Mouse (Mus musculus) small intestine, adult 2 months (tissue): ENCODE measurements around the gene Pak6. TPM values are rescaled to one million over a fixed set of nuclear protein-coding genes. Genes with fewer than 3 reads are reported as not detected.
A peak's percentile ranks its signal among the peaks of the same experiment; 100 is the strongest.
"Not testable (repeated sequence)": the region's sequence is repeated elsewhere in the genome, so short reads cannot be mapped to it uniquely, and the experiment has no call there.

Experiments used
- H3K27ac ChIP-seq: fragments of 200-500 bp; 2 replicates; pipeline ENCODE4 v1.5.1; 2012; ENCODE audit warnings: low read depth, low read length, control low read depth, inconsistent platforms; ENCODE audit not compliant: insufficient read depth
- H3K27me3 ChIP-seq: fragments of 200-500 bp; 2 replicates; pipeline ENCODE4 v1.6.1; 2012; ENCODE audit warnings: mild to moderate bottlenecking, moderate library complexity, low read length, inconsistent platforms; ENCODE audit not compliant: control insufficient read depth, insufficient read depth
- H3K36me3 ChIP-seq: fragments of 200-500 bp; 2 replicates; pipeline ENCODE4 v1.6.1; 2012; ENCODE audit warnings: mild to moderate bottlenecking, low read length, control low read depth, inconsistent platforms; ENCODE audit not compliant: control insufficient read depth, insufficient read depth
- H3K4me1 ChIP-seq: fragments of 200-500 bp; 2 replicates; pipeline ENCODE4 v1.6.1; 2012; ENCODE audit warnings: low read length, inconsistent platforms, mixed read lengths; ENCODE audit not compliant: control insufficient read depth, insufficient read depth, insufficient read length
- H3K4me3 ChIP-seq: fragments of 200-500 bp; 2 replicates; pipeline ENCODE4 v1.5.1; 2012; ENCODE audit warnings: low read depth, mild to moderate bottlenecking, control low read depth, inconsistent platforms, low read length, moderate library complexity
- CTCF ChIP-seq: fragments of 200-500 bp; IDR thresholded peaks from 2 replicates; pipeline ENCODE4 v1.5.1; 2012; ENCODE audit warnings: low read depth, mild to moderate bottlenecking, control low read depth, inconsistent platforms, low read length, moderate library complexity, mixed read lengths; ENCODE audit not compliant: insufficient replicate concordance, insufficient read length; ENCODE audit errors: extremely low read depth
- POLR2A ChIP-seq: fragments of 200-500 bp; IDR thresholded peaks from 2 replicates; pipeline ENCODE4 v1.6.1; 2012; ENCODE audit warnings: low read depth, mild to moderate bottlenecking, control low read depth, inconsistent platforms, low read length, moderate library complexity
- WGBS: fragments of 180-500 bp; shearing (Covaris S2); methylation state at CpG from one replicate; pipeline ENCODE4 v1.1.7; 2018; 5-methylcytosine and 5-hydroxymethylcytosine counted together
- polyA plus RNA-seq: library from polyadenylated mRNA; depleted of rRNA; stranded (reverse); fragments of >200 nt; gene quantifications from 2 replicates; pipeline ENCODE4 v1.2.3, GENCODE M21; 2012

The Pak6 gene
- polyA plus RNA-seq, 1 experiment: 2.0 TPM

DNA sequence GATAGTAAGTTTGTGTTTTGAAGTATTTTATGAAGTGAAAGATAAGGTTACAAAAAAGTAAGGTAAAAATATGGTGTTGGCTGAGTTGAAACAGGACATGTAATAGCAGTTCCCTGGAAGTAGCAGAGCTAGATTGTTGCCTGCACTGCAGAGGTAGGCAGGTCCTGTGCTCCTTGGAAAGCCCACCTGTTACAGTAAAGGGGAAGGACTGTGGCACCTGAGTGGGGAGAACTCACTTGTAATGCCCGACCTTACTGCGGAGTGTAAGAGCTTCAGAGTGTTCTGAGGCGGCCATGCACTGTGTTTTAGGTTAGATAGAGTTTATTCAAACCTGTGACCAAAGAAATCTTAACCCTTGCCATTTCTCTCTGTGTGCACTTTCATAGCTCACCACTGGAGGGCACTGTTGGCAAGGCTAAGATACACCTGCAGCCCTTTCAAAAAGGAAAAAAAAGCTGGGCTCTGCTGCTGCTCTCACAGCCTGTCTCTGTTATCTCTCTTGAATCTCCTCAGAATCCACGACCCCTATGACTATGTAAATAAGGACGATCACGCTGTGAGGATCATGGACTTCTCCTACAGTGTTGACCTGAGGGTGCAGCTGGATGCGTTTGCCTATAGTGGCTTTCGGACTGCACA is 25.1 kb upstream of the Pak6 start:
- no peaks in the 10 kb centered on the region for H3K4me1 ChIP-seq
- no peak overlapping the region for H3K4me3 ChIP-seq
- H3K27me3 ChIP-seq: no peaks in the 10 kb centered on the region
- peaks cover 16% of the 10 kb centered on the region for H3K36me3 ChIP-seq
- no peak overlapping the region for H3K27ac ChIP-seq
- 34% methylated on average over 8 of the region's 8 CpGs for WGBS
- TF ChIP-seq POLR2A (no peak), CTCF (peak; percentile 67; the same call in 1 of the 2 replicates)

DNA sequence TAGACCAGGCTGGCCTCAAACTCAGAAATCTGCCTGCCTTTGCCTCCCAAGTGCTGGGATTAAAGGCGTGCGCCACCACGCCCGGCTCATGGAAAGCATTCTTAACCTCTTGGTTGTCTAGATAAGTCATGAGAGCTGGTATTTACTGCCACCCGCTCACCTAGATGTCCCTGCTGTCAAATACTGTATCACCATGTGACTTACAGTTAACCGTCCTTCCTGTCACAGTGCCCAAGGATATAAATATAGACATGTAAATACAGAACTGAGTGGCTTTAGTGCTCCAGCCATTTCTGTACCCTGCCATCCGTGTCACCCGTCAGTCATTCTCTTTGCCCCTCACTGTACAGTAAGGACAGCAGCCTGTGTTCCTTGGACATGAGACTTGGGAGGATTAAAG is 24.4 kb upstream of the Pak6 start:
- Histone ChIP-seq H3K4me3 (no peak overlapping the region), H3K4me1 (no peaks in the 10 kb centered on the region), H3K27ac (no peak overlapping the region), H3K36me3 (peaks cover 16% of the 10 kb centered on the region), H3K27me3 (no peaks in the 10 kb centered on the region)
- 89% methylated on average over 8 of the region's 8 CpGs for WGBS
- TF ChIP-seq CTCF (no peak), POLR2A (no peak)

DNA sequence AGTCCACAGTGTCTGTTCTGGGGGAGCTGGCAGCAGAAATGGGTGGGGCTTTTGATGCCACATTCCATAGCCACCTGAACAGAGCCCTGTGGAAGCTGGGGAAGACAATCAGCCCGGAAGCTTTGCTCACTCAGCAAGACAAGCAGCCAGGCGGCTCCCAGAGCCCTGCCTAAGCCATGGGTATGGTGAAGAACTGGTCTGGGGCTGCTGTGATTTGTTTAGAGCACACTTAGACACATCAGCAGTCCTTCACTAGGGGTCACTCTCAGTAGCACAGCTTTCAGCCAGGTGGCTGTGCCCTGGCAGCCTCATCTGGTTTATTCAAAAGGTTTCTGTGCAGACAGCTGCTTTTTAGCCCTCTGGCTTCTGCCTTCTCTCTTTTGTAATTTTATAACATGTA is 22.0 kb upstream of the Pak6 start:
- no peak overlapping the region for H3K27ac ChIP-seq
- peaks cover 9% of the 10 kb centered on the region for H3K36me3 ChIP-seq
- no peaks in the 10 kb centered on the region for H3K4me1 ChIP-seq
- WGBS: 80% methylated on average over 2 of the region's 2 CpGs
- H3K27me3 ChIP-seq: no peaks in the 10 kb centered on the region
- TF ChIP-seq CTCF: no peak
- TF ChIP-seq POLR2A: no peak
- H3K4me3 ChIP-seq: no peak overlapping the region

DNA sequence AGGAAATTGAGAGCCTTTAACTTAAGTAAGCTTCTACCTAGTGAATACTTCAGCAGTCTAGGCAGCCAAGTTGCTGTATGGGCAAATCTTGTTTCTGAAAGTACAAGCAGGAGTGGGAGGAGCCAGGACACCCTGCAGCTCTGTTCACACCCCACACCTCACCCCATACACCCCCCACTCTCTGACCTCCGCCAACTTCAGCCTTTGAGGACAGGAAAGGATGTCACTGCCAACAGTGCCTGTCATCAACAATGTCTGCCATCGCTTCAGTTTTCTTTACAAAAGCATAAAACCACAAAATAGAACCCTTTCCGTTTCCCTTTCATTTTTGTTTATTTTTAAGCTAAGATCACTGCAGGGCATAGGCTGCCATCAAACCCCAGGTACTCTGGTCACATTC is 20.7 kb upstream of the Pak6 start:
- WGBS: 83% methylated on average over 3 of the region's 3 CpGs
- Histone ChIP-seq H3K27ac (no peak overlapping the region), H3K27me3 (no peaks in the 10 kb centered on the region), H3K4me3 (no peak overlapping the region), H3K36me3 (peaks cover 9% of the 10 kb centered on the region), H3K4me1 (no peaks in the 10 kb centered on the region)
- no peak for TF ChIP-seq POLR2A
- TF ChIP-seq CTCF: no peak

DNA sequence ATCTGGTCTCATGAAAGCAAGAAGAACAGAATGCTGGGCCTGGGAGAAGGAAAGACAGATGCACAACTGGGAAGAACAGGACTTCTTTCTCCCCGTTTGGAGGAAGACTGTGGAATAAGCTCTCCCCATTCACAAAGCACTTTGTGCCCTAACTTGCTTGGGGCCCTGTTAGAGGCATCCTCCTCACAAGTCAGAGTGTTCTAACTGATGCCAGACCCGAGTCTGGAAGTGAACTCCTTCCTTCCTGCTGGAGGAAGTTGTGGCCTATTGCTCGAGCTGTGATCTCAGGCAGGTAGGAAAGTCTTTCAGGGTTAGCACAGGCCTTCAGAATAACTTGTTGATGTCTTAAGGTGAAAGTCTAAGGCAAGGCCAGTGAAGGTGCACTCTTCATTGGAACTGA is 20.2 kb upstream of the Pak6 start:
- Histone ChIP-seq H3K4me3 (no peak overlapping the region), H3K27me3 (no peaks in the 10 kb centered on the region), H3K27ac (no peak overlapping the region), H3K4me1 (no peaks in the 10 kb centered on the region), H3K36me3 (peaks cover 9% of the 10 kb centered on the region)
- WGBS: 65% methylated on average over 3 of the region's 3 CpGs
- TF ChIP-seq CTCF (no peak), POLR2A (no peak)

DNA sequence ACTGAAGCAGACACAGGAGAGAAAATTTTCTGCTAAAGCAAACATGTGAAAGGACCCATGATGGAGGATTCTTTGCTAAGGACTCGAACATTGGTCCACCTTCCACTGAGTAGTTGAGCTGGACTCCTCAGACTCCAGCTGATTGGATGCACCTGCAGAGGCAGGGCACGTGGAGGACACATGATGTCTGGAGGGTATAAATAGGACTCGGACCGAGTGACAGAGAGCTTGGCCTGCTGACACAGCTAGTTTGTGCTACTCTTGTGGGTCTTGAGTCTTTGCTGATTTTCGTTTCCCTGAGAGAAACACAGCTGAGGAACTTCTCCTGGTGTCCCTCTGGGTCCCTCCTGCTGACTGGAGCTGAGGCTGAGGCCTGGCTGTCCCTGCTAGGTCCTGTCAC is 16.4 kb upstream of the Pak6 start:
- Histone ChIP-seq H3K27me3 (no peaks in the 10 kb centered on the region), H3K4me3 (no peak overlapping the region), H3K27ac (no peak overlapping the region), H3K36me3 (no peaks in the 10 kb centered on the region), H3K4me1 (no peaks in the 10 kb centered on the region)
- WGBS: 86% methylated on average over 5 of the region's 5 CpGs
- TF ChIP-seq POLR2A: no peak
- TF ChIP-seq CTCF: no peak

DNA sequence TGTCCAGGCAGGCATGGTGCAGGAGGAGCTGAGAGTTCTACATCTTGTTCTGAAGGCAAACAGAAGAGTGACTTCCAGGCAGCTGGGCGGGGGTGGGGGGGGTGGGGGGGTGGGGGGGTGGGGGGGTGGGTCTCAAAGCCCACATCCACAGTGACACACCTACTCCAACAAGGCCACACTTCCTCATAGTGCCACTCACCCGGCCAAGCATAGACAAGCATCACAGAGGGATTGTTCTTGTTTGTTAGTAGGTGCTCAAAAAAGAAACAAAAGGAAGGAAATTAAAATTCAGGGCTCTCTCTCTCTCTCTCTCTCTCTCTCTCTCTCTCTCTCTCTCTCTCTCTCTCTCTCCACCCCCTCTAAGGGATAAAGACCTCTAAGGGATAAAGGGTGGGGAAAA is 12.4 kb upstream of the Pak6 start:
- H3K27ac ChIP-seq, H3K4me3 ChIP-seq, H3K4me1 ChIP-seq, H3K36me3 ChIP-seq, H3K27me3 ChIP-seq: not testable (repeated sequence)
- 36% methylated on average over 2 of the region's 2 CpGs for WGBS
